Mouse (Mus musculus): ENCODE data around the gene Col25a1.

DNA sequence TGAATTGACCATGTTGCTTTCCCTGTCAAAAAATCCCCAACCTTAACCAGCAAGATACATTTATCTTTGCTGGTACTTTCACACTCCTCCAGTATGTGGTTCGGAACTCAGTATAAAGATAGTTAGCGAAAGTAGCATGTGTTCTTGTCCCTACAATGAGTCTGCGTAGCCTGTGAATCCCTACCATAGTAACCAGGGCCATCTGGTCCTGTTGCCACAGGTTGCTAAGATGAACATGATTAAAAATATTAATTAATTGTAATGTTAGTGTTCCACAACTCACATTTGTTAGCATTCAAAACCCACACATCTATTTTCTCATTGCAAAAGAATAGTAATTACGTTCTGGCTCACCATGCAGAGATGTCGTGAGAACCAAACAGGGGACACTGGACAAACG lies 434.3 kb downstream of the Col25a1 start:
- TF ChIP-seq POLR2A (IDR thresholded peaks at IDR 0.05; ENCODE audit: extremely low read depth, insufficient read depth, low read length) = no peak
- TF ChIP-seq CTCF (IDR thresholded peaks at IDR 0.05; ENCODE audit: extremely low read depth, insufficient read depth, low read length) = no peak
